Mouse (Mus musculus) left cerebral cortex, postnatal 25 days (tissue): ENCODE results near the gene Disc1. TPM values are rescaled to one million over a fixed set of nuclear protein-coding genes. Genes with fewer than 3 reads are reported as not detected.

ENCODE experiments used
- DNase-seq, 2 experiments: peaks; one replicate each; pipeline ENCODE4 v3.0.0; 2022; ENCODE audit warnings: low spot score in 2 of 2, mixed read lengths in 1 of 2
- intact Hi-C: fragments of 180-260 bp; cut with DNase I; formaldehyde crosslinking; loops from one replicate; pipeline ENCODE4 v1.15.1; 2025
- total RNA-seq, 2 experiments: library from RNA; stranded (reverse); gene quantifications; 2 replicates each; pipeline ENCODE4 v1.2.3; 2021

Gene Disc1
- total RNA-seq, 2 experiments from 2014 or later: 2.5 to 3.1 TPM

- no peak for DNase-seq
- intact Hi-C loops: no loop called here
Observed at GRCm38 (mm10) chr8:125279156-125279555, 225.2 kb downstream of the Disc1 start.

GRCm38 (mm10) chr8:125279892-125280291 lies 225.9 kb downstream of the Disc1 start:
- intact Hi-C loops: no loop called here
- no peak for DNase-seq

- DNase-seq: peak in 1 of 2 experiments; percentile 42
- intact Hi-C loops: no loop called here
Observed at GRCm38 (mm10) chr8:125282531-125282930, 228.5 kb downstream of the Disc1 start.

- no peak for DNase-seq
- intact Hi-C loops: no loop called here
Observed at GRCm38 (mm10) chr8:125283542-125283941, 229.5 kb downstream of the Disc1 start.

DNA sequence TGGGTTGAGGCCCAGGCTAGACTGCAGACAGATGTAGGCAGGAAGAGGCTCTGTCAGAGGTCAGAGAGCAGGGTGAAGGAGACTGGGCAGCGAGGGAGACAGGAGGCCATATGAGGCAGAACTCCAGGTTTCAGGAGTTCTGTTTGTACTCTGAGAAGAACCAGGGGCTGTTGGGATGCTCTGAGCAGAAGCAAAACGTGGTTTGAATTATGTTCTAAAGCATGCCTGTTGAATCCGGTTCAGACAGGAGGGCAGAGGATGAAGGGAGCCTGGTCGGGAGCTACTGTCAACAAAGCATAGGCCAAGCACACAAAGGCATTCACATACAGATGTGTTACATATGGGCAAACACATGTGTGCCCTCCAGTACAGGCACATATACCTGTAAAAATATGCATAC lies 230.9 kb downstream of the Disc1 start:
- intact Hi-C loops: loop anchor here (5.0 kb wide), 1 partner anchor 62 kb away; no protein-coding TSS in a partner anchor
- DNase-seq: no peak

- no peak for DNase-seq
- intact Hi-C loops: loop anchor here (5.0 kb wide), 1 partner anchor 62 kb away; no protein-coding TSS in a partner anchor
Observed at GRCm38 (mm10) chr8:125285391-125285790, 231.4 kb downstream of the Disc1 start.

GRCm38 (mm10) chr8:125285966-125286681 lies 232.1 kb downstream of the Disc1 start:
- intact Hi-C loops: loop anchor here (5.0 kb wide), 1 partner anchor 61 kb away; no protein-coding TSS in a partner anchor
- peak in 1 of 2 experiments; percentile 52 for DNase-seq

DNA sequence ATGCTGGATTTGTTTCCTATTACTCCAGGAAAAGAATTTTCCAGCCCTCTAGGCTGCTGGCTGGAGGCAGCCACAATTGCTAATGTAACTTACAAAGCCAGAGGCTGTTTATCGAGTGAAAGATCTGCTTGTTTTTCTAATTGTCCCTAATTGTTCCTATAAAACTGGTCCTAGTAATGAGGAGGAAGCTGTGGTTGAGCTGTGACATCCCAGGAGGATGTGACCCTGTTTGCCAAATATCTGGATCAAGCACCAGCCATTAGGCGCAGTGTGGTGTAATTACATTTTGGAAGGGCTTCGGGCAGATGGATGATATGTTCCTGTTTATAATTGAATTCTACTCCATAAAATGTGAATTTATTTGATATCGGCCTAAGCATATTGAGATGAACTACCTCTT lies 233.3 kb downstream of the Disc1 start:
- intact Hi-C loops: loop anchor here (5.0 kb wide), 1 partner anchor 60 kb away; no protein-coding TSS in a partner anchor
- DNase-seq: no peak

DNA sequence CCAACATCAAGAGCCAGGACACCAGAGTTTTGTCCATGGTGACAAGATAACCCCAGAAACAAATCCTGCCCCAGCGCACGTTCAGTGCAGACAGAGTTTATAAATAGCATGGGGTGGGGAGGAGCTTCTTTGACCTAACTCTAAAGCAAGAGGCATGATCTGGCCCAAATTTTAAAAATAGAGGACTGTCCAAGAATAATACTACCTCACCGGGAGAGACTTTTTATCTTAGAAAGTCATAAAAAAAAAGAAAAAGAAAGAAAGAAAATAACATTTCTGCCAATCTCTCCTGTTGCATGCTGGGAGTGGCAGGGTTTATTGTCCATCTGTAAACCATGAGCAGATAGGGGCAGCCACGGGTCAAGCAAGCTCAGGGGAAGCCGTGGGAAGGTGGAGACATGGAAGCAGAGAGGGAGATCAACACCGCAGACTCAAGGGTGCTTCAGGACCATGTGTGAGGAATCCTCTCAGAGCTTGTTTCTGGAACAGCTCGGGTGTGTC lies 233.9 kb downstream of the Disc1 start:
- intact Hi-C loops: loop anchor here (5.0 kb wide), 1 partner anchor 59 kb away; no protein-coding TSS in a partner anchor
- no peak for DNase-seq

GRCm38 (mm10) chr8:125291506-125291905 lies 237.5 kb downstream of the Disc1 start:
- intact Hi-C loops: loop anchor here (5.0 kb wide), 3 partner anchors 74 to 276 kb away; partner anchors contain the start of gene Sipa1l2
- no peak for DNase-seq

DNA sequence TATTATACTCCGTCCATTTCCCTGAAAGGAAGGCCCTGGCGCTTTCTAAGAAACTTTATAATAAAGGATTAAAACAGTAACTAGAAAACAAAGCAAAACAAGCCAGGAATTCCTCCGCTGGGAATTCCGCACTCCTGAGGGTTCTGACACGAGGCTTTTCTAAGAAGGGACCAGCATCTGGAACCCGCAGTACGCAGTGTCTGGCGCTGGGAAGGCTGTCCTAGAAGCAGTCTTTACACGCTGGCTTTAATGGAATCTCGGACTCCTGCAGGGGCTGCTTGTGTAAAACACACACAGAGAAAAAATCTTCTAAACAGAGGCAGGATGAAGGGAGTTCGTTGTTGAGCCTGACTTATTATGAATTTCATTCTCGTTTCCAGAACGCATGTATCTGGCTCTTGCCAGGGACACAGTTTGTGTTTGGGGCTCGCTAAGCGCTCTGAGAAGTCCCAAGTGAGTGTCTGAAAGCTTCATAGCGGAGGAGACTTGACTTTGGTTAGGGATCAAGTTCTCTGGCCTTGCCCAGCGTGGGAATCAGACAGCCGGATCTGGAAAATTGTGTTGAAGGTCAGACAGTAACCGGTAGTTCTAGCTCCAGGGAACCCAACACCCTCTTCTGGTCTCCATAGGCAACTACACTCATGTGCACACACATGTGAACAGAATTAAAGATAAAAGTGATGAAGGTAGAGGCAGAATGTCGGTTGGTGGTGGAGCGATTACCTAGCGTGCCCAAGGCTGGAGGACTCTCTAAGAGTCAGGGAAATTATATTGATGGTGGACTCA lies 238.1 kb downstream of the Disc1 start:
- intact Hi-C loops: loop anchor here (2.0 to 5.0 kb wide), 5 partner anchors 37 to 275 kb away; partner anchors contain the start of gene Sipa1l2
- no peak for DNase-seq

- DNase-seq: peak; percentile 64 to 93
- intact Hi-C loops: loop anchor here (2.0 to 5.0 kb wide), 5 partner anchors 38 to 274 kb away; partner anchors contain the start of gene Sipa1l2
Observed at GRCm38 (mm10) chr8:125292933-125293591, 239.1 kb downstream of the Disc1 start.

GRCm38 (mm10) chr8:125299248-125299647 lies 245.3 kb downstream of the Disc1 start:
- intact Hi-C loops: no loop called here

GRCm38 (mm10) chr8:125301931-125302361 lies 248.0 kb downstream of the Disc1 start:
- DNase-seq: no peak
- intact Hi-C loops: no loop called here

More at GRCm38 (mm10) chr8:125299248-125299647, 245.3 kb downstream of the Disc1 start:
- no peak for DNase-seq

- intact Hi-C loops: no loop called here
- no peak for DNase-seq
Observed at GRCm38 (mm10) chr8:125306665-125307064, 252.7 kb downstream of the Disc1 start.

- intact Hi-C loops: no loop called here
- peak; percentile 21 to 53 for DNase-seq
Observed at GRCm38 (mm10) chr8:125309985-125310384, 256.0 kb downstream of the Disc1 start.
